22 mouse cellular contexts compared by ENCODE assay signal in the genomic region with DNA sequence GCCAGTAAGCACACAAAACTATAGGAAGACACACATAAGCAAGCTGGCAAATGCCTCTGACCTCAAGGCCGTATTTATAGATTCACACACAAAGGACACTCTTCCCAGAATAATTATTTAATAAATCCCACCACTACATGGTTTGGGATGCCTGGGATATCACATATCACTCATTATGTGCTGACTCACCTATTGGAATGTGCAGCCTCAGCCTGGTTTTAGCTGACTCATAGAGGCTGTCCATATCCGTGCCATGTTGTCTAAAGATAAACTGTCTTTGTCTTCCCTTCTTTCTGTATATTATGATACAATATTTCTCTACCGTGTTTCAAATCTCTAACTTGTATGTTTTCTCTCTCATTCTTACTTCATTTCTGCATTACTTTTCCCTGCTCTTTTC.
DNase-seq lines count a peak whose midpoint lies in the region; TF ChIP-seq lines count a peak whose summit lies in the region.
"Had no signal": no experiment of that assay in that cellular context is flagged by ENCODE, and none has a peak within 500 bp of the region (broad histone marks: within the 10 kb centered on the region; RNA-seq: fewer than 3 reads in every experiment).

No protein-coding gene starts in this region.

- in situ Hi-C loops in ES-E14 (cut with MboI; ENCODE audit: low sequenced_read_pairs in 2 of 2, unreplicated experiment in 2 of 2) = no loop called here

- peak overlapping the region; percentile 8 for H3K4me2 ChIP-seq in myocyte (ENCODE audit: low read depth)
- H3K4me2 ChIP-seq: forebrain, embryonic 13.5 days; heart, embryonic 13.5 days; hindbrain, embryonic 12.5 days; hindbrain, embryonic 15.5 days had no signal

- H3K4me3 ChIP-seq in ES-E14 (ENCODE audit: insufficient read depth in 1 of 2, low read depth in 1 of 2, low read length in 2 of 2, poor library complexity in 1 of 2, severe bottlenecking in 1 of 2) (no peak overlapping the region), myocyte (no peak overlapping the region)
- H3K4me3 ChIP-seq: forebrain, embryonic 10.5 days; forebrain, embryonic 13.5 days; heart, adult 2 months; heart, embryonic 10.5 days; heart, embryonic 13.5 days; hindbrain, embryonic 12.5 days; hindbrain, embryonic 15.5 days had no signal

- DNase-seq in 3134 (ENCODE audit: extremely low read depth, insufficient read length, low spot score) (peak; percentile 25), ES-E14 (ENCODE audit: low read depth, low spot score) (no peak), NIH3T3 (ENCODE audit: low read depth) (peak; percentile 67)
- DNase-seq in left cerebral cortex, adult 11 months (ENCODE audit: low spot score) = no peak
- no peak for DNase-seq in thymus, adult 18-20 months
- DNase-seq in right cerebral cortex, postnatal 36 days (ENCODE audit: low spot score in 2 of 2) = no peak
- DNase-seq: adrenal gland, adult 2 months; adrenal gland, postnatal 14 days; cerebellum, adult 11-12 months; cerebellum, adult 9-10 months; cerebellum, postnatal 14 days; gastrocnemius, postnatal 10 days; gastrocnemius, postnatal 36 days; heart, adult 2 months had no signal

- no peak overlapping the region for H3K27ac ChIP-seq in ES-E14 (ENCODE audit: insufficient read depth, low read depth, low read length, poor library complexity, severe bottlenecking)
- H3K27ac ChIP-seq: forebrain, embryonic 10.5 days; forebrain, embryonic 13.5 days; heart, adult 2 months; heart, embryonic 10.5 days; heart, embryonic 13.5 days; hindbrain, embryonic 12.5 days; hindbrain, embryonic 15.5 days had no signal

- no peak overlapping the region for H3K9ac ChIP-seq in ES-E14 (ENCODE audit: insufficient read depth, low read depth, low read length, poor library complexity, severe bottlenecking)
- H3K9ac ChIP-seq: forebrain, embryonic 13.5 days; heart, embryonic 13.5 days; hindbrain, embryonic 12.5 days; hindbrain, embryonic 15.5 days had no signal

- no peak overlapping the region for H3ac ChIP-seq in myocyte (ENCODE audit: control insufficient read depth, insufficient read length)

- H3K79me2 ChIP-seq in myocyte (ENCODE audit: control insufficient read depth, insufficient read depth) = no peaks in the 10 kb centered on the region

- H3K9me3 ChIP-seq in ES-E14 (ENCODE audit: control insufficient read depth, insufficient read depth, low read depth, low read length) = no peaks in the 10 kb centered on the region
- H3K9me3 ChIP-seq: forebrain, embryonic 10.5 days; forebrain, embryonic 13.5 days; G1E; heart, embryonic 10.5 days; heart, embryonic 13.5 days; hindbrain, embryonic 12.5 days; hindbrain, embryonic 15.5 days had no signal

- no peak for TF ChIP-seq POLR2A in myocyte (IDR thresholded peaks at IDR 0.05; ENCODE audit: insufficient read length, low read depth)

- no peaks in the 10 kb centered on the region for H3K27me3 ChIP-seq in myocyte (ENCODE audit: control insufficient read depth, insufficient read depth, insufficient read length)
- H3K27me3 ChIP-seq: forebrain, embryonic 13.5 days; heart, embryonic 13.5 days; hindbrain, embryonic 12.5 days; hindbrain, embryonic 15.5 days had no signal

- H3K36me3 ChIP-seq in ES-E14 (ENCODE audit: control insufficient read depth, insufficient read depth, low read length, poor library complexity, severe bottlenecking) (no peaks in the 10 kb centered on the region), myocyte (ENCODE audit: control insufficient read depth, insufficient read depth) (no peaks in the 10 kb centered on the region)
- H3K36me3 ChIP-seq: forebrain, embryonic 10.5 days; G1E; heart, embryonic 10.5 days; heart, embryonic 13.5 days; hindbrain, embryonic 12.5 days; hindbrain, embryonic 15.5 days had no signal

- H3K4me1 ChIP-seq in ES-E14 (ENCODE audit: control insufficient read depth in 2 of 2, insufficient read depth in 2 of 2, low read length in 2 of 2, poor library complexity in 1 of 2) = no peaks in the 10 kb centered on the region
- H3K4me1 ChIP-seq: forebrain, embryonic 10.5 days; forebrain, embryonic 13.5 days; heart, embryonic 10.5 days; heart, embryonic 13.5 days; hindbrain, embryonic 12.5 days; hindbrain, embryonic 15.5 days had no signal

TF ChIP-seq in ES-E14, 5 proteins besides CTCF, POLR2A, EP300 and RAD21:
- peak; percentile 7; the same call in 1 of the 2 replicates for TF ChIP-seq MAFK (IDR thresholded peaks at IDR 0.05; ENCODE audit: insufficient read depth, low read depth, low read length)
- TF ChIP-seq ZC3H11A (IDR thresholded peaks at IDR 0.05; ENCODE audit: borderline replicate concordance, low read depth, low read length) = no peak

TF ChIP-seq in myocyte, 11 proteins besides CTCF, POLR2A, EP300 and RAD21:
- TF ChIP-seq CEBPB (IDR thresholded peaks at IDR 0.05; ENCODE audit: insufficient read depth, poor library complexity, severe bottlenecking) = no peak
- no peak for TF ChIP-seq MAX (IDR thresholded peaks at IDR 0.05; ENCODE audit: low read depth)
- no peak for TF ChIP-seq MYOD1 (IDR thresholded peaks at IDR 0.05; ENCODE audit: control insufficient read depth in 1 of 3, insufficient read length in 2 of 3, low read depth in 2 of 3)
- no peak for TF ChIP-seq E2F4 (IDR thresholded peaks at IDR 0.05; ENCODE audit: insufficient read depth)
- TF ChIP-seq POLR2AphosphoS2 (IDR thresholded peaks at IDR 0.05; ENCODE audit: insufficient read length, low read depth) = no peak
- no peak for TF ChIP-seq SRF (IDR thresholded peaks at IDR 0.05; ENCODE audit: control insufficient read depth, insufficient read length, low read depth)
- no peak for TF ChIP-seq TCF12 (IDR thresholded peaks at IDR 0.05; ENCODE audit: insufficient read depth, poor library complexity, severe bottlenecking)
- TF ChIP-seq REST (IDR thresholded peaks at IDR 0.05; ENCODE audit: insufficient read depth, insufficient read length) = no peak
TF ChIP-seq in myocyte: peak in this region for 0.

Comparison
In these comparisons a context has a peak if more than half of its experiments do, and no peak if none do; other contexts are left out.
1. DNase-seq: peak in 3134 (single experiment) and NIH3T3 (single experiment); none in ES-E14 (single experiment), left cerebral cortex, adult 11 months (single experiment), thymus, adult 18-20 months (0 of 2) and right cerebral cortex, postnatal 36 days (0 of 2).